Mouse (Mus musculus) small intestine, adult 2 months (tissue): ENCODE measurements around the gene Qtrt1.

Experiments
- CTCF ChIP-seq: fragments of 200-500 bp; IDR thresholded peaks from 2 replicates; pipeline ENCODE4 v1.5.1; 2012; ENCODE audit warnings: low read depth, mild to moderate bottlenecking, control low read depth, inconsistent platforms, low read length, moderate library complexity, mixed read lengths; ENCODE audit not compliant: insufficient replicate concordance, insufficient read length; ENCODE audit errors: extremely low read depth
- POLR2A ChIP-seq: fragments of 200-500 bp; IDR thresholded peaks from 2 replicates; pipeline ENCODE4 v1.6.1; 2012; ENCODE audit warnings: low read depth, mild to moderate bottlenecking, control low read depth, inconsistent platforms, low read length, moderate library complexity

GRCm38 (mm10) chr9:21428178-21428577 is 16.5 kb downstream of the Qtrt1 start:
- TF ChIP-seq CTCF (no peak), POLR2A (no peak)
